In genomic region chr15:25059347-25059746, GRCm38 (mm10) we compare ENCODE assay signal across 20 mouse cellular contexts.
DNase-seq lines count a peak whose midpoint lies in the region; ATAC-seq and TF ChIP-seq lines count a peak whose summit lies in the region.
"Had no signal": no experiment of that assay in that cellular context is flagged by ENCODE, and none has a peak within 500 bp of the region (broad histone marks: within the 10 kb centered on the region; RNA-seq: fewer than 3 reads in every experiment).

No protein-coding gene starts in this region.

- no peak overlapping the region for H3K9ac ChIP-seq in kidney, embryonic 16.5 days (replicated peaks; ENCODE audit: low read length)
- no peak overlapping the region for H3K9ac ChIP-seq in midbrain, postnatal 0 days (replicated peaks; ENCODE audit: low read length, poor library complexity, severe bottlenecking)
- H3K9ac ChIP-seq in midbrain, embryonic 11.5 days (ENCODE audit: low read length), result no peak overlapping the region
- H3K9ac ChIP-seq: forebrain, embryonic 13.5 days; hindbrain, embryonic 14.5 days; intestine, embryonic 15.5 days; liver, embryonic 13.5 days; lung, embryonic 15.5 days; neural tube, embryonic 12.5 days had no signal

- H3K27me3 ChIP-seq in kidney, embryonic 16.5 days (ENCODE audit: insufficient read depth, low read length), result no peaks in the 10 kb centered on the region
- no peaks in the 10 kb centered on the region for H3K27me3 ChIP-seq in midbrain, postnatal 0 days (ENCODE audit: insufficient read depth, low read length)
- H3K27me3 ChIP-seq in midbrain, embryonic 11.5 days (ENCODE audit: control insufficient read depth, insufficient read depth, low read length), result no peaks in the 10 kb centered on the region
- H3K27me3 ChIP-seq: forebrain, embryonic 13.5 days; intestine, embryonic 15.5 days; liver, embryonic 13.5 days; lung, embryonic 15.5 days; megakaryocyte, embryonic 14.5 days; neural tube, embryonic 12.5 days had no signal

- no peaks in the 10 kb centered on the region for H3K36me3 ChIP-seq in kidney, embryonic 16.5 days (ENCODE audit: insufficient read depth, low read length)
- no peaks in the 10 kb centered on the region for H3K36me3 ChIP-seq in midbrain, postnatal 0 days (ENCODE audit: insufficient read depth, low read length)
- H3K36me3 ChIP-seq in midbrain, embryonic 11.5 days (ENCODE audit: control insufficient read depth, insufficient read depth, low read length), result no peaks in the 10 kb centered on the region
- H3K36me3 ChIP-seq: intestine, embryonic 15.5 days; liver, embryonic 13.5 days; lung, embryonic 15.5 days; neural tube, embryonic 12.5 days had no signal

- H3K4me1 ChIP-seq in kidney, embryonic 16.5 days (ENCODE audit: insufficient read depth, low read length), result no peaks in the 10 kb centered on the region
- no peaks in the 10 kb centered on the region for H3K4me1 ChIP-seq in midbrain, postnatal 0 days (ENCODE audit: insufficient read depth, low read length)
- no peaks in the 10 kb centered on the region for H3K4me1 ChIP-seq in midbrain, embryonic 11.5 days (ENCODE audit: control insufficient read depth, insufficient read depth, low read length)
- H3K4me1 ChIP-seq: forebrain, embryonic 13.5 days; intestine, embryonic 15.5 days; liver, embryonic 13.5 days; lung, embryonic 15.5 days; megakaryocyte, embryonic 14.5 days; neural tube, embryonic 12.5 days had no signal

- no peaks in the 10 kb centered on the region for H3K9me3 ChIP-seq in kidney, embryonic 16.5 days (ENCODE audit: low read length)
- no peaks in the 10 kb centered on the region for H3K9me3 ChIP-seq in midbrain, postnatal 0 days (ENCODE audit: low read length)
- no peaks in the 10 kb centered on the region for H3K9me3 ChIP-seq in midbrain, embryonic 11.5 days (ENCODE audit: control insufficient read depth, low read length)
- H3K9me3 ChIP-seq: forebrain, embryonic 13.5 days; intestine, embryonic 15.5 days; liver, embryonic 13.5 days; lung, embryonic 15.5 days; megakaryocyte, embryonic 14.5 days; neural tube, embryonic 12.5 days had no signal

- H3K4me2 ChIP-seq in kidney, embryonic 16.5 days (replicated peaks; ENCODE audit: low read depth, low read length), result no peak overlapping the region
- no peak overlapping the region for H3K4me2 ChIP-seq in midbrain, postnatal 0 days (ENCODE audit: low read depth, low read length, poor library complexity, severe bottlenecking)
- no peak overlapping the region for H3K4me2 ChIP-seq in midbrain, embryonic 11.5 days
- H3K4me2 ChIP-seq: forebrain, embryonic 13.5 days; hindbrain, embryonic 14.5 days; intestine, embryonic 15.5 days; liver, embryonic 13.5 days; lung, embryonic 15.5 days; neural tube, embryonic 12.5 days had no signal

- no peak overlapping the region for H3K27ac ChIP-seq in kidney, embryonic 16.5 days (ENCODE audit: low read length)
- no peak overlapping the region for H3K27ac ChIP-seq in midbrain, postnatal 0 days (ENCODE audit: low read depth, low read length)
- H3K27ac ChIP-seq in midbrain, embryonic 11.5 days (ENCODE audit: low read depth, low read length), result no peak overlapping the region
- H3K27ac ChIP-seq: forebrain, embryonic 13.5 days; hindbrain, embryonic 14.5 days; intestine, embryonic 15.5 days; liver, embryonic 13.5 days; lung, embryonic 15.5 days; neural tube, embryonic 12.5 days had no signal

- TF ChIP-seq CTCF in midbrain, postnatal 0 days (IDR thresholded peaks at IDR 0.05), result no peak

- no peak for DNase-seq in kidney, adult 18-20 months
- peak; percentile 14 for DNase-seq in midbrain, postnatal 0 days (ENCODE audit: low spot score)
- no peak for DNase-seq in midbrain, embryonic 11.5 days (ENCODE audit: low spot score, missing footprints)
- DNase-seq in cerebellum, adult 9-10 months, result peak; percentile 61
- DNase-seq in layer of hippocampus, postnatal 10 days (ENCODE audit: low spot score in 2 of 2), result no peak
- DNase-seq in urinary bladder, postnatal 36 days (ENCODE audit: low spot score in 2 of 2), result no peak
- DNase-seq in thymus, adult 18-20 months, result no peak
- DNase-seq: adrenal gland, postnatal 25 days; kidney, postnatal 14 days; liver, embryonic 13.5 days; lung, postnatal 36 days; midbrain, embryonic 14.5 days; thymus, postnatal 25 days had no signal

- H3K4me3 ChIP-seq in kidney, embryonic 16.5 days (ENCODE audit: low read length), result no peak overlapping the region
- H3K4me3 ChIP-seq in midbrain, postnatal 0 days (ENCODE audit: low read depth, low read length), result no peak overlapping the region
- no peak overlapping the region for H3K4me3 ChIP-seq in midbrain, embryonic 11.5 days (ENCODE audit: low read depth, low read length)
- H3K4me3 ChIP-seq: forebrain, embryonic 13.5 days; intestine, embryonic 15.5 days; liver, embryonic 13.5 days; lung, embryonic 15.5 days; megakaryocyte, embryonic 14.5 days; neural tube, embryonic 12.5 days had no signal

- peak; percentile 51; the same call in 1 of the 2 replicates for ATAC-seq in kidney, embryonic 16.5 days (ENCODE audit: low FRiP score, low TSS enrichment)
- ATAC-seq in midbrain, postnatal 0 days (ENCODE audit: low FRiP score), result no peak
- no peak for ATAC-seq in midbrain, embryonic 11.5 days (ENCODE audit: low FRiP score)
- ATAC-seq: forebrain, embryonic 13.5 days; intestine, embryonic 15.5 days had no signal

Comparison
In these comparisons a context has a peak if more than half of its experiments do, and no peak if none do; other contexts are left out.
1. DNase-seq: peak in midbrain, postnatal 0 days (single experiment) and cerebellum, adult 9-10 months (single experiment); none in kidney, adult 18-20 months (single experiment), midbrain, embryonic 11.5 days (single experiment), layer of hippocampus, postnatal 10 days (0 of 2), urinary bladder, postnatal 36 days (0 of 2) and thymus, adult 18-20 months (0 of 2).